Mouse (Mus musculus) left cerebral cortex, postnatal 14 days (tissue): ENCODE results near the gene Myzap. TPM values are rescaled to one million over a fixed set of nuclear protein-coding genes. Genes with fewer than 3 reads are reported as not detected.
A peak's percentile ranks its signal among the peaks of the same experiment; 100 is the strongest.
"Not testable (repeated sequence)": the region's sequence is repeated elsewhere in the genome, so short reads cannot be mapped to it uniquely, and the experiment has no call there.

Source experiments
- DNase-seq, 2 experiments: peaks; one replicate each; pipeline ENCODE4 v3.0.0; 2021 to 2022; ENCODE audit warnings: low spot score in 2 of 2, mixed read lengths in 1 of 2
- intact Hi-C: fragments of 180-260 bp; cut with DNase I; formaldehyde crosslinking; loops from one replicate; pipeline ENCODE4 v1.15.1; 2025
- total RNA-seq, 2 experiments: library from RNA; stranded (reverse); gene quantifications; 2 replicates each; pipeline ENCODE4 v1.2.3; 2021

The Myzap gene
- total RNA-seq, 2 experiments from 2014 or later: 1.7 TPM

DNA sequence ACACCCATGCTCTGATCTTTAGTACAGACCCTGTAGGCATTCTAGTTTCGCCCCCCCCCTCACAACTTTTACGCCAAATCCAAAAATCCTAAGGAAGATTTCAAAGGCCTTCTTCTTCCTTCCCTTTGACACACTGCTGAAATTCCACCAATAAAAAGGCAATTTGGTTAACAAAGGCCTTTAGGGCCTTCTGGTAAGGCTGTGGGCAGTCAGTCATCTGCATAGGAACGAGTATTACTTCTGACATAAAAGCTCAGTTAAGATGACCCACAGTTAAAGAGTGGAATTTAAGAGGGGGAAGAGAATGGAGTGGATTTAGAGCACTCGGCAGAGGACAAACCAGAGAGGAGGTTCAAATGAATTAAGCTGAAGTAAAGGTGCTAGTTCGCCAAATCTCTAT is 98.4 kb downstream of the Myzap start:
- DNase-seq: no peak
- intact Hi-C loops: no loop called here

DNA sequence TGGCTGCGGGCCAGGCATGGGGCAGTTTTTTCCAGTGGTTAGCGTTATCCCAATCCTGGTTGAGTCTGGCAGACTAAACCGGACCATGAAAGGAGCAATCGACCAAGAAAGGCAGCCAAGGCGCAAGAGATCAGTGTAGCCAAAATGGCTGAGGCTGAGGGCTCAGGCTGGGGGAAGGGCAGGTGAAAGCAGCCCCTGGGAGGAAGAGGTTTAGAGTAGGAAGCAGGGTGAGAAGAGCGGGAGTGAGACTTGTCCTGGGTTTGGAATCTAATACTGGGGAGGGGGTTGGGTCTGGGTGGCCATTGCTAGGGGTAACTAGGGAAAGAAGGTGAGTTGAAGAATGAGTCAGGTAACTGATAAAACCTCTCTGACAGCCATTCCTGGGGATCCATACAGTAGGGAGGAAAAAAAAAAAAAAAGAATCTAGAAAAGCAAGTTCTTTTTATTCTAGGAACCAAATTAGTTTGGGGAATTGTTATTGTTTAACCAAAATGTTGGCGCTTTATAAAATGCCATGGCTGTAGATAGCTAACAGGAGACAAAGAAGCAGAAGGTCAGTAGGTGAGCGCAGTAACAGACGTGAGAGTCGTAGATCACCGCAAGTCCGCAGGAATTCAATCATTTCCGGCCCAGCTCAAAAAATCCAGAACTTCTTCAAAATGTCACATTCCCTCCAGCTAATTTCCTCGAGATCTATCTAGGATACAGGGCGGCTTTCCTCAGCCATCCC is 99.7 kb downstream of the Myzap start:
- intact Hi-C loops: no loop called here
- no peak for DNase-seq

GRCm38 (mm10) chr9:71490076-71490475 is 102.1 kb downstream of the Myzap start:
- no peak for DNase-seq
- intact Hi-C loops: no loop called here

DNA sequence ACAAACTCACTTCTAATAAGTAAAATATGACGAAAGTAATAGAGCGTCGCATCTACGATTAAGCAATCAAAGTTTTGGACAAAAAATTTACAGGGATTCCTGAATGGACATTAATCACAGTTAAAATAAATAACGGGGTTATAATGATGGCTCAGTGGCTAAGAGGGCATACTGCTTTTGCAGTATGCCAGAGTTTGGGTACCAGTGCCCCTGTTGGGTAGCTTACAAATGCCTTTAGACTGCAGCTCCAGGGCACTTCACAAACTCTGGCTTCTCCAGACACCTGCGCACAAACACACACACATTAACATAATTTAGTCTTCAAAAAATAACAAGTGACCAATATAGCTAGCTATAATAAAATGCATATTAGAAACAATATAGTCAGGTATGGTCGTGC is 106.0 kb downstream of the Myzap start:
- intact Hi-C loops: no loop called here

DNA sequence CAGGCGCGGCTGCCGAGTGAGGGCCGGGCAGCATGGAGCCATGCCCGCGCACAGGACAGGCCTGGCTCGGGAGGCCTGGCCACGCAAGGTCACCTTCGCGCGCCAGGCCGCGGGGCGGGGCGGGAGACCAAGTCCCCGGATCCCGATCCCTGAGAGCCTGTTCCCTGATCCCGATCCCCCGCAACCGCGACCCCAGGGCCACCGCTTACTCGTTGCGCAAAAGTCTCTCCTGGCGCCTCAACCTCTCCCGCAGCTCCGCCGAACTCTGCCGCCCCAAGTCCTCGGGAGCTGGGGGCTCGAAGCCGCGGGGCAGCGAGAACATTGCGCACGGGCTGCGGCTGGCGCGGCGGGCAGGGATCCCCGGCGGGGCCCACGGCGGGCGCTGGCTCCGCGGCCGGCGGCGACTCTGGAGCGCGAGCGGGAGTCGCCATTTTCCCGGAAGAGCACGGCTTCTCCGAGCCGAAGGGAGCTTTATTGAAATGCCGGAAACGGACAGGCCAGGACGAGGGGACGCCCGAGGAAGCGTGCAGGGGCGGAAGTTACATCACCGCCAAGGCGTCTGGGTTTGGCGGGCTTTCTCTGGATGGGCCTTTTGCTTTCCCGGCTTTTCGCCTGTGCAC is 106.6 kb downstream of the Myzap start, which contains the start of gene Polr2m:
Gene Polr2m, minus strand, starts transcription at position 461 of the 620 bp plus-strand sequence.
- DNase-seq: peak; percentile 90 to 92
- intact Hi-C loops: no loop called here

More for the DNA sequence above, 106.0 kb downstream of the Myzap start:
- DNase-seq: no peak

DNA sequence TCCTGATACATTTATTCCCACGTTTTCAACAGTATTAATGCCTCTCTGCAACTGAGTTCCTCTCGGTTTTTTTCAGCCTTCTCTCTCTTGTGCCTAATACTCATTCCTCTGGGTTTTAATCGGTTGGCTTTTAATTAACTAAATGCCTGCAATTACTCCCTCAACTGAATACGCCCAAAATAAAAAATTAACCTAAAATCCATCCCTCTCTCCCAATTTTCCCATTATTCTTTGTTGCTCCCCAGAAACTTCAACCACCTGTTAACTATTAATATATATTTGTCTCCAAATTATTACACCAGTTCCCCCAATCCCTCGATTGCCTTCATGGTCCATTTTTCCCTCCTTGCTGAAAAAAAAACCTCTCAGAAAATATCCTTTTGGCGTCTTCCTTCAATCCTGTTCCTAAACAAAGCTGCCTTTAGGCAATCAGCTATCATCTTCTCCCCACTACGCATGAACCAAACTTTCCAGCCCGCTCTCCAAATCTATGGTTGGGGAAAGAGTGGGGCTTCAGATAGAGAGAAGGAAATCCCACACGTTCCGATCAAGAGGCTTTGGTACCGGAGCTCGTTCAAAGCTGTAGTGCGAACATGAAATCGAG is 107.2 kb downstream of the Myzap start:
- intact Hi-C loops: no loop called here
- DNase-seq: peak in 1 of 2 experiments; percentile 20

- intact Hi-C loops, DNase-seq: not testable (repeated sequence)
Observed at GRCm38 (mm10) chr9:71483872-71484271, 108.3 kb downstream of the Myzap start.

GRCm38 (mm10) chr9:71480305-71480704 is 111.9 kb downstream of the Myzap start:
- intact Hi-C loops: no loop called here
- DNase-seq: no peak

DNA sequence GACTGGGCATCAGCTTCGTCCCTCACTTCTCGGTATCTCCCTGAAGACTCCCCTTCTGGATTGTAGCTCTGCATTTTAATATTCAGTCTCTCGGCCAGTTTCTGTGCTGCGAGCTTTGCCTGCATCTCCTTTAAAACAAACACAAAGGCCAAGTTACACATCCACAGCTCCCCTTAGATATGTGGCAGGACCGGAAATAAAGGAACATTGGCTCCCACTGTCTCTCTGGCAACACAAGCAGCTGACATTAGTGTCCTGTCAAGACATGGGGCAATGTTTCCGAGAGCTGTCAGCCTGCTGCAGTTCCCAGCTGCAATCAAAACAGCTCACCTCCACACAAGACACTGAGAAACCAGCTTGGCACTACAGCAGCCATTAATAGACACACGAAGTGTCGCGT is 112.7 kb downstream of the Myzap start:
- intact Hi-C loops: no loop called here

GRCm38 (mm10) chr9:71478596-71478995 is 113.6 kb downstream of the Myzap start:
- DNase-seq: no peak
- intact Hi-C loops: no loop called here

More for the DNA sequence above, 112.7 kb downstream of the Myzap start:
- DNase-seq: no peak

DNA sequence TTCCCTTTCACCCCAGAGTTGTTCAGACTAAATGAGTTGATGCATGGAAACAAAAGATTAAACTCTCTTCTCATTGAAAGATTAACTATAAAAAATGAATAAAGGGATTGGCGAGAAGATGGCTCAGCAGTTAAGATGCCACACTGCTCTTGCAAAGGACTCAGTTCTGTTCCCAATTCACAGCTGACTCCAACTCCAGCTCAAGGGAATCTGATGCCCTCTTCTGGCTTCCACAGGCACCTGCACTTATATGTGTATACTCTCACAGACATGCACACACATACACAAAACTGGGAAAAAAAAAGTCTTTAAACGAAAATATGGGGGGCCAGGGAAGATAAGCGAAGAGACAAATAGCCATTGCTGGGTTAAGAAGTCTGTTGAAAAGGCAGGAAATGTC is 115.6 kb downstream of the Myzap start:
- DNase-seq: no peak
- intact Hi-C loops: no loop called here

DNA sequence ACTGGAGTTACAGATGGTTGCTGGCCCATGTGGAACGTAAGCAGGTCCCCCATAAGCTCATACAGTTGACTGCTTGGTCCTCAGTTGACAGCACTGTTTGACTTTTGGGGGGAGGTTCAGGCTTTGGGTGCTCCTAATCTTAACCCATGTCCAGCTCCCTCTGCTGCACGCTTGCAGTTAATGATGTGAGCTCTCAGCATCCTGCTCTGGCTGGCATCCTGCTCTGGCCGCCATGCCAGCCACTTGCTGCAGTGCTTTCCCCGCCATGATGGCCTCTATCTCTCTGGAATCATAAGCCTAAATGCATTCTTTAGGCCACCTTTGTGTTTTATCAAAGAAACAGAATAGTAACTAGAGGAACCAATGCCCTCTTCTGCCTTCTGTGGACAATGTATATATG is 116.6 kb downstream of the Myzap start:
- DNase-seq: no peak
- intact Hi-C loops: no loop called here

DNA sequence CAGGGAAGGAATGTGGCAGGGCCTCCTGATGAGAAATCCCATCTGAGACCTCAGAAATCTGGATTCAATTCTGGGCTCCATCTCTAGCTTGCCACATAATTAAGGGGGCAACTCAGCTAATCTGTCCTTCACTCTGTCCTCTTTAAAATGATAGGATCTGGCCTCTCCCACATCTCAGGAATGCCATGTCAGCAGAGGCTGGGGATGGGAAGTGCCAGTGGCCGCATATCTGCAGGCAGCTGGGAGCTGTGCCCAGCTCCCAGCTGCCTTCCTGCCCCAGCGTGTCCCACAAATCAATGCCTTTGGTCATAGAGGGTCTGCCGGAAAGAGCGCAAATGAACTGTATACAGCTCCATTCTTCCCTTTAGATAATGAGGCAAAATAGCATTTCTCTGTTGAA is 124.7 kb downstream of the Myzap start:
- intact Hi-C loops: no loop called here

DNA sequence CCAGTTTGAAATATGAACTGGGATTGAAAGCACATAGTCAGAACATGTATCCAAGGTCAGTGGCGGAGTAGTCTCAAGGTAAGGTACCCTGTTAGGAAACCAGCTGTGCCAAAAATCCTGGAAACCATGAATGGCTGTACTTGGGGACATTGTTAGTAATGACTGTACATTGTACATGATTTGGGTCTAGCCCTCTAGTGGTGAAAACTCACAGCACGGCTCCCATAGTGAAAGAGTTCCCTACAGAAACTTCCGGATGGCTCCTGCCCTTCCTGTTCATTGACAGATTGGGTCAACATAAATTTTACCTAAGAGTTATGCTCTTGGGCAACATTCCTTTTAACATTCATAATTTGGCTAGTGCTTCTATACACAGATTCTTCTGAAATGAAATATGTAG is 126.0 kb downstream of the Myzap start:
- DNase-seq: peak; percentile 28 to 58

More for the DNA sequence above, 124.7 kb downstream of the Myzap start:
- no peak for DNase-seq

GRCm38 (mm10) chr9:71463072-71463667 is 129.0 kb downstream of the Myzap start:
- DNase-seq: no peak
- intact Hi-C loops: no loop called here

More for the DNA sequence above, 126.0 kb downstream of the Myzap start:
- intact Hi-C loops: no loop called here

- intact Hi-C loops: no loop called here
- DNase-seq: no peak
Observed at GRCm38 (mm10) chr9:71456738-71457137, 135.4 kb downstream of the Myzap start.
